Mouse (Mus musculus) stomach, postnatal 0 days (tissue): Measurements from ENCODE around the gene Usp33. TPM values are rescaled to one million over a fixed set of nuclear protein-coding genes. Genes with fewer than 3 reads are reported as not detected.
A peak's percentile ranks its signal among the peaks of the same experiment; 100 is the strongest.

Experiments used
- ATAC-seq: fragments of 200-750 bp; cut with Nextera tagmentation; 2 replicates; pipeline ENCODE4 v1.8.0; 2017; ENCODE audit not compliant: low FRiP score, low TSS enrichment
- DNase-seq: peaks from one replicate; pipeline ENCODE4 v3.0.0-alpha.2; 2016; ENCODE audit warnings: low spot score
- H3K27ac ChIP-seq: fragments of 300-500 bp; sonication (generic); replicated peaks from 2 replicates; pipeline ENCODE4 v1.5.1; 2014; ENCODE audit warnings: mild to moderate bottlenecking, control low read depth
- H3K27me3 ChIP-seq: fragments of 300-500 bp; sonication (generic); 2 replicates; pipeline ENCODE4 v1.6.1; 2014; ENCODE audit warnings: low read length; ENCODE audit not compliant: control insufficient read depth, insufficient read depth
- H3K36me3 ChIP-seq: fragments of 300-500 bp; sonication (generic); 2 replicates; pipeline ENCODE4 v1.6.1; 2014; ENCODE audit warnings: low read length, mixed read lengths; ENCODE audit not compliant: control insufficient read depth, insufficient read depth
- H3K4me1 ChIP-seq: fragments of 300-500 bp; sonication (generic); replicated peaks from 2 replicates; pipeline ENCODE4 v1.6.1; 2014; ENCODE audit warnings: antibody characterized with exemption; ENCODE audit not compliant: control insufficient read depth, insufficient read depth
- H3K4me2 ChIP-seq: fragments of 300-500 bp; sonication (generic); replicated peaks from 2 replicates; pipeline ENCODE4 v1.6.1; 2014; ENCODE audit warnings: low read depth, mild to moderate bottlenecking, control low read depth, moderate library complexity
- H3K4me3 ChIP-seq: fragments of 300-500 bp; sonication (generic); 2 replicates; pipeline ENCODE4 v1.5.1; 2014; ENCODE audit warnings: low read depth, low read length, control low read depth
- H3K9ac ChIP-seq: fragments of 300-500 bp; sonication (generic); 2 replicates; pipeline ENCODE4 v1.6.1; 2014; ENCODE audit warnings: mild to moderate bottlenecking, low read length, control low read depth, mixed read lengths
- H3K9me3 ChIP-seq: fragments of 300-500 bp; sonication (generic); 2 replicates; pipeline ENCODE4 v1.6.1; 2016; ENCODE audit warnings: low read length; ENCODE audit not compliant: control insufficient read depth
- CTCF ChIP-seq: IDR thresholded peaks from 2 replicates; pipeline ENCODE4 v1.5.1; 2016; ENCODE audit warnings: antibody characterized with exemption, low read depth, mild to moderate bottlenecking, moderate library complexity
- EP300 ChIP-seq: optimal IDR thresholded peaks from 2 replicates; pipeline ENCODE3; 2016; ENCODE audit warnings: antibody characterized with exemption
- WGBS: fragments of 180-500 bp; shearing (Covaris S2); extraction: QIAGEN DNeasy Blood & Tissue Kit; methylation state at CpG from one replicate; pipeline ENCODE4 v1.1.7; 2014; 5-methylcytosine and 5-hydroxymethylcytosine counted together
- polyA plus RNA-seq: library from polyadenylated mRNA; unstranded; fragments of >200 nt; fragmentation: Nextera tagmentation; extraction: Ambion mirVana; gene quantifications from 2 replicates; pipeline ENCODE4 v1.2.1, GENCODE M21; 2015

Usp33 gene
- polyA plus RNA-seq, 1 experiment from 2014 or later = 16.1 TPM

DNA sequence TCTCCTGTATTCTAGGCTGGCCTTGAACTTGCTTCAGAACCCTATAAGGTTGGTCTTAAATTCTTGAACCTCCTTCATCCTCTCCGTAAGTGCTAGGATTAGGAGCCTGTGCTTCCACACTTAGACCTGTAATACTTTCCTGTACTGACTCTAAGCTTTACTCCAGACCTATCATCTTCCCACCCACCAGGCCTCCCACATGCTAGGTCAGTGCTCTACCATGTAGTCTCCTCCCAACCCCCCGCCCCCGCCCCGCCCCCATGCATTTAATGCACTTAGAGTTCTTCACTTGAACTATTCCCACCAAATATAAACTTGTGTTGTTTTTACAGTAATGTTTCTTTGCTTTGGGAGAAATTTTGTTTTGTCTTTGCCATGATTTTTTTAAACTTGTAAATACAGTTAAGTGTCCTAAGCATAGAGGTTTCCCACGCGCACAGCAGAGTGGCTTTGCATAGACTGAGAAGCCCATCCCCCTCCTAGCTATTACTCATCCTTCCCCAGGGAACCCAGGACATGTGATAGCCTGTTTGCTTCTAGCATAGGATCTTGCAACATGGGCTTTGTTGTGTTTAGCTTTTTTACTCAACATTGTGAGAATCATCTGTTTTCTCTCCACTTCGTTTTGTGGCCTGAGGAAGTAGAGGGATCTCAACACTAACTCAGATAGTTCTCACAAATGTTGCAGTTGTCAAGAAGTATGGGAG lies 55.8 kb downstream of the Usp33 start:
- no peaks in the 10 kb centered on the region; the same call in none of the 2 replicates for H3K4me1 ChIP-seq
- H3K36me3 ChIP-seq = no peaks in the 10 kb centered on the region
- no peak overlapping the region for H3K4me3 ChIP-seq
- no peak for DNase-seq
- ATAC-seq = peak; percentile 68; the same call in 1 of the 2 replicates
- WGBS = 62% methylated on average over 7 of the region's 7 CpGs
- no peak for TF ChIP-seq EP300
- TF ChIP-seq CTCF = no peak
- no peaks in the 10 kb centered on the region for H3K27me3 ChIP-seq
- H3K4me2 ChIP-seq = no peak overlapping the region
- no peaks in the 10 kb centered on the region for H3K9me3 ChIP-seq
- no peak overlapping the region for H3K9ac ChIP-seq
- peak overlapping the region; percentile 37 for H3K27ac ChIP-seq

DNA sequence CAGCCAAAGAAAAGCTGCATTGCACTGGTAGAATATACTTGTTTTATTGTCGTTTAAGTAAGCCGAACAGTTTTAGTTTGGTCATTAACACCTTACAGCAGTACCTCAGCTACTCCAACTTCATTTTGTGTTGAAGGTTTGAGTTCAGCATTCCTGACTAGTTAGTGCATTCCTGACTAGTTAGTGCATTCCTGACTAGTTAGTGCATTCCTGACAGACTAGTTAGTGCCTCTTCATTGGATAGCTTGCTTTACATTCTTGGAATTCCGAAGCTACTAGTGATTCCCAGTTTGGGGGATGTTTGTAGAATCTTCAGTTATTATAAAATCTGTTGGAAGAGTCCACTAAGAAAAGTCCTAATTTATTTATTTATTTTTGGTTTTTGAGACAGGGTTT lies 56.4 kb downstream of the Usp33 start:
- Histone ChIP-seq H3K9me3 (no peaks in the 10 kb centered on the region), H3K4me1 (no peaks in the 10 kb centered on the region; the same call in 1 of the 2 replicates), H3K27me3 (no peaks in the 10 kb centered on the region), H3K4me2 (no peak overlapping the region), H3K36me3 (no peaks in the 10 kb centered on the region), H3K4me3 (no peak overlapping the region), H3K27ac (peak overlapping the region; percentile 37; the same call in 1 of the 2 replicates), H3K9ac (no peak overlapping the region)
- DNase-seq = no peak
- no peak for TF ChIP-seq EP300
- no peak for TF ChIP-seq CTCF
- 76% methylated on average over 3 of the region's 3 CpGs for WGBS
- ATAC-seq = no peak

DNA sequence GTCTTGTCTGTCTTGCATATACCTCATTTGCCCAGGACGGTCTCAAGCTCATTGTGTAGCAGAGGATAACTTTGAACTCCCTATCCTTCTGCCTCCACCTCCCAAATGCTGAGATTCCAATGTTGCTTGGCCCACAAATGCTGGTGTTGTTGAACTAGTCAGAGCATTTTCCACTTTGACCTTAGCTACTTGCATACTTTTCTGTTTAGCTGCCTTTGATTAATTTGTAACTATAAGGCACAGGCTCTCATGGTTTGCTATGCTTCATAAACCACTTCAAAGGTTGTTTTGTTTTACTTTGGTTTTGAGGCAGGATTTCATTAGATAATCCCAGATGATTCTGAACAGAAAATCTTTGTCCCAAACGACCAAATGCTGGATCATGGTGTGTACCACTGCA lies 57.5 kb downstream of the Usp33 start:
- no peak overlapping the region for H3K27ac ChIP-seq
- 53% methylated on average over 2 of the region's 2 CpGs for WGBS
- H3K36me3 ChIP-seq = no peaks in the 10 kb centered on the region
- no peak overlapping the region for H3K4me2 ChIP-seq
- ATAC-seq (no peak), DNase-seq (no peak)
- H3K27me3 ChIP-seq = no peaks in the 10 kb centered on the region
- no peak overlapping the region for H3K4me3 ChIP-seq
- H3K4me1 ChIP-seq = no peaks in the 10 kb centered on the region
- no peaks in the 10 kb centered on the region for H3K9me3 ChIP-seq
- TF ChIP-seq EP300 (no peak), CTCF (no peak)
- no peak overlapping the region for H3K9ac ChIP-seq

DNA sequence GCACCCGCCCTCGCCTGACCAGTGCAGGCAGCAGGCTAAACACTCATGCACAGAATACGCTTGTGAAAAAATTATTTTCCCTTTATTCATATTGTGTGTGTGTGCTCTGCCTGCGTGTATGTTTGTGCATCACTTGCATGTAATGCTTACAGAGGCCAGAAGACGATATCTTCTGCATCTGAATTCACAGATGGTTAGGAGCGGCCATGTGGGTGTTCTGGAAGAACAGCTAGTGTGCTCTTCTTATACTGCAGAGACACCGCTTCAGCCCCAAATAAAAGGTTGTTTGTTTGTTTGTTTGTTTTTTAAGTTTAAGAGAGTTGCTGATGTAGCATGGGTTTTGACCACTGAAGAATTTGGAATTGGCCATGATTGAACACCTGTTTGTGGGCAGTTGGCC lies 59.1 kb downstream of the Usp33 start:
- Histone ChIP-seq H3K27me3 (no peaks in the 10 kb centered on the region), H3K4me2 (no peak overlapping the region), H3K9me3 (no peaks in the 10 kb centered on the region), H3K27ac (no peak overlapping the region), H3K36me3 (no peaks in the 10 kb centered on the region), H3K9ac (no peak overlapping the region), H3K4me1 (no peaks in the 10 kb centered on the region), H3K4me3 (no peak overlapping the region)
- WGBS = 84% methylated on average over 7 of the region's 7 CpGs
- no peak for TF ChIP-seq EP300
- no peak for TF ChIP-seq CTCF
- DNase-seq (no peak), ATAC-seq (no peak)

DNA sequence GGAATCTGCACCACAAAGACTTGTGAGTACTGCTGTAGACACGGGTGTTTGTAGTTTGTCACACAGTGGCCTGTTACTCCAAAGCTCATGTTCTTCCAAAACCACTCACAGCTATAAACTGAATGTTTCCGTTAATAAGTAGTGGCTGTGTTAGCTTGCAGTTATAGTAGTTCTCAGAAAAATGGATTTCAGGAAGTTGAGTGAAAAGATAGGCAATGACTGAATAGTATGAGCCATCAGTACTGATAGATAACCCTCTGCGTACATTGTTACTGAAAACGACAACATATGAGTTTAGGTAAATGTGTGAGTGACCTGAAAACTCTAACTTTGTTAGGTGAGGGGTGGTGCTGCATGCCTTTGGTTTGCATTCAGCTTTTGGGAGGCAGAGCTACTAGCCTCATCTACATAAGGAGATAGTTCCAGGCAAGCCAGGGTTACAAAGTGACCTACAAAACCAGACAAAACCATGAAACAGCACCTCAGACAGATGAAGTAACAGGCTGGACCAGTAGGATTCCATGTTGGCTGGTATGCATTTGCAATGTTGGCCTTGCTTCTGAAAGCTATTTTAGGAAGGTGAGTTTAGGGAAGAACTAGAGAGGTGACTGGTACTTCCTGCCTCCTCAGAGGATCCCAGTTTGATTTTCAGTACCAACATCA lies 59.8 kb downstream of the Usp33 start:
- no peak overlapping the region for H3K27ac ChIP-seq
- TF ChIP-seq CTCF (no peak), EP300 (no peak)
- H3K27me3 ChIP-seq = no peaks in the 10 kb centered on the region
- H3K4me2 ChIP-seq = no peak overlapping the region
- no peak overlapping the region for H3K9ac ChIP-seq
- H3K4me1 ChIP-seq = no peaks in the 10 kb centered on the region
- ATAC-seq (no peak), DNase-seq (no peak)
- WGBS = 56% methylated on average over 4 of the region's 4 CpGs
- no peak overlapping the region for H3K4me3 ChIP-seq
- H3K36me3 ChIP-seq = no peaks in the 10 kb centered on the region
- H3K9me3 ChIP-seq = no peaks in the 10 kb centered on the region

DNA sequence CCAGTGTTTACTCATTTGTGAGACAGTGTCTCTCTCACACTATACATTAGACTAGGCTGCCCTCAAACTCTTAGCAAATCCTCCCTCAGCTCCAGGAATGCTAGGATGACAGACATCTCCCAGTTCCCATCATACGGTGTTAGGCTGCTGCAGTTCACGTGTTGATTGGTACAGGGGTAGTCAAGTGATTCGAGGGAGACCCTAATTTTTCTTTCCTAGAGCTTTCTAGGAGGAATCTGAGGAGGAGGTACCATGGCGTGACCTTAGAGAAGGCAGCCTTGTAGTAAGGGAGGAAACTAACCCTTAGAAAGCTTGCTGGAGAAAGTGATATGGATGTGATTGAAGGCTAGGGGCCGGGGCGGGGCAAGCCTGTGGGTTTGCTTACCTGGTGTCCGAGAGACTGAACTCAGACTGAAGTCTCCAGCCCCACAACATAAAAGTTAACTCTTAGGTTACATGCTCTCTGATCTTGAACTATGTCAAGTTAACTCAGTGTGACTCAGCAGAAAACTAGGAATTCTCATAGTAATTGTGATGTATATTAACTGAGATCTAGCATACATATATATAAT lies 64.8 kb downstream of the Usp33 start:
- H3K9ac ChIP-seq = no peak overlapping the region
- H3K9me3 ChIP-seq = no peaks in the 10 kb centered on the region
- ATAC-seq (peak; percentile 53; the same call in 1 of the 2 replicates), DNase-seq (peak; percentile 32)
- H3K27me3 ChIP-seq = no peaks in the 10 kb centered on the region
- no peaks in the 10 kb centered on the region for H3K36me3 ChIP-seq
- 63% methylated on average over 7 of the region's 7 CpGs for WGBS
- no peak for TF ChIP-seq CTCF
- TF ChIP-seq EP300 = no peak
- no peaks in the 10 kb centered on the region for H3K4me1 ChIP-seq
- H3K4me3 ChIP-seq = no peak overlapping the region
- H3K27ac ChIP-seq = no peak overlapping the region
- H3K4me2 ChIP-seq = no peak overlapping the region
